Mouse (Mus musculus) left cerebral cortex, adult 2 months (tissue): ENCODE measurements at regions not wholly inside any gene's neighbourhood (a gene's known extent, or its start where the extent isn't known, plus 50 kb on each side); places are given as distances from the start of the nearest gene placed in this dataset.

Experiments
- DNase-seq, 2 experiments: peaks; one replicate each; pipeline ENCODE4 v3.0.0; 2021 to 2022; ENCODE audit warnings: low spot score in 2 of 2, mixed read lengths in 1 of 2; ENCODE audit errors: extremely low spot score in 1 of 2
- H3K27ac ChIP-seq: fragments of 200-600 bp; 2 replicates; pipeline ENCODE4 v1.8.1; 2022
- H3K4me3 ChIP-seq: fragments of 200-600 bp; 2 replicates; pipeline ENCODE4 v1.8.1; 2022
- CTCF ChIP-seq: fragments of 200-600 bp; IDR thresholded peaks from 2 replicates; pipeline ENCODE4 v1.8.1; 2022; ENCODE audit warnings: antibody characterized with exemption, mild to moderate bottlenecking, moderate library complexity
- intact Hi-C: fragments of 180-260 bp; cut with DNase I; formaldehyde crosslinking; loops from one replicate; pipeline ENCODE4 v1.15.1; 2025

- no peak for DNase-seq
- no peak for TF ChIP-seq CTCF
- intact Hi-C loops = no loop called here
- Histone ChIP-seq H3K27ac (no peak overlapping the region), H3K4me3 (no peak overlapping the region)
Observed at GRCm38 (mm10) chr3:33902431-33902830, 58.3 kb upstream of the Ccdc39 start.

GRCm38 (mm10) chr3:33903326-33903725 lies 59.2 kb upstream of the Ccdc39 start:
- no peak for DNase-seq
- no peak for TF ChIP-seq CTCF
- intact Hi-C loops = no loop called here
- no peak overlapping the region for H3K4me3 ChIP-seq
- H3K27ac ChIP-seq = no peak overlapping the region

- TF ChIP-seq CTCF = no peak
- H3K4me3 ChIP-seq = no peak overlapping the region
- intact Hi-C loops = no loop called here
- no peak overlapping the region for H3K27ac ChIP-seq
- no peak for DNase-seq
Observed at GRCm38 (mm10) chr3:33903816-33904215, 59.7 kb upstream of the Ccdc39 start.

GRCm38 (mm10) chr3:33904854-33905678 lies 61.0 kb upstream of the Ccdc39 start:
- Histone ChIP-seq H3K4me3 (no peak overlapping the region), H3K27ac (no peak overlapping the region)
- TF ChIP-seq CTCF = no peak
- no peak for DNase-seq
- intact Hi-C loops = no loop called here

GRCm38 (mm10) chr3:33905679-33906007 lies 61.5 kb upstream of the Ccdc39 start:
- intact Hi-C loops = no loop called here
- Histone ChIP-seq H3K4me3 (no peak overlapping the region), H3K27ac (no peak overlapping the region)
- no peak for TF ChIP-seq CTCF
- no peak for DNase-seq

- no peak for TF ChIP-seq CTCF
- intact Hi-C loops = no loop called here
- Histone ChIP-seq H3K4me3 (no peak overlapping the region), H3K27ac (no peak overlapping the region)
- no peak for DNase-seq
Observed at GRCm38 (mm10) chr3:33907061-33907460, 63.0 kb upstream of the Ccdc39 start.

- intact Hi-C loops = no loop called here
- no peak for DNase-seq
- Histone ChIP-seq H3K4me3 (no peak overlapping the region), H3K27ac (no peak overlapping the region)
- TF ChIP-seq CTCF = no peak
Observed at GRCm38 (mm10) chr3:33911559-33911958, 67.4 kb upstream of the Ccdc39 start.

- H3K4me3 ChIP-seq = no peak overlapping the region
- intact Hi-C loops = no loop called here
- H3K27ac ChIP-seq = no peak overlapping the region
- no peak for DNase-seq
- TF ChIP-seq CTCF = no peak
Observed at GRCm38 (mm10) chr3:33913470-33913869, 69.4 kb upstream of the Ccdc39 start.

GRCm38 (mm10) chr3:33914386-33914785 lies 70.3 kb upstream of the Ccdc39 start:
- no peak; the same call in 1 of the 2 replicates for TF ChIP-seq CTCF
- Histone ChIP-seq H3K4me3 (no peak overlapping the region), H3K27ac (no peak overlapping the region)
- intact Hi-C loops = no loop called here
- DNase-seq = no peak

GRCm38 (mm10) chr3:33915777-33916176 lies 71.7 kb upstream of the Ccdc39 start:
- Histone ChIP-seq H3K27ac (no peak overlapping the region), H3K4me3 (no peak overlapping the region)
- TF ChIP-seq CTCF = peak; percentile 27
- intact Hi-C loops = no loop called here
- no peak for DNase-seq

- no peak overlapping the region for H3K27ac ChIP-seq
- H3K4me3 ChIP-seq = no peak overlapping the region
- no peak for DNase-seq
- no peak for TF ChIP-seq CTCF
- intact Hi-C loops = no loop called here
Observed at GRCm38 (mm10) chr3:33916318-33916717, 72.2 kb upstream of the Ccdc39 start.

GRCm38 (mm10) chr3:33916818-33917217 lies 72.7 kb upstream of the Ccdc39 start:
- no peak for DNase-seq
- Histone ChIP-seq H3K4me3 (no peak overlapping the region), H3K27ac (no peak overlapping the region)
- no peak for TF ChIP-seq CTCF
- intact Hi-C loops = no loop called here

GRCm38 (mm10) chr3:33918785-33919184 lies 74.7 kb upstream of the Ccdc39 start:
- H3K4me3 ChIP-seq = no peak overlapping the region
- peak; percentile 78 to 82 for DNase-seq
- TF ChIP-seq CTCF = peak; percentile 91
- no peak overlapping the region for H3K27ac ChIP-seq
- intact Hi-C loops = loop anchor here (1.0 kb wide), 2 partner anchors 65 to 94 kb away; no protein-coding TSS in a partner anchor
